Mouse (Mus musculus) cerebellum, adult 8-10 months (tissue): Measurements from ENCODE around the gene Impg2.

ENCODE experiments used
- DNase-seq: peaks from one replicate; pipeline ENCODE4 v3.0.0; 2022

Gene Impg2

GRCm38 (mm10) chr16:56304167-56304566, 100.1 kb downstream of the Impg2 start:
- no peak for DNase-seq

GRCm38 (mm10) chr16:56307575-56307974, 103.5 kb downstream of the Impg2 start:
- DNase-seq: no peak

GRCm38 (mm10) chr16:56311291-56311690, 107.2 kb downstream of the Impg2 start:
- DNase-seq: no peak
